Mouse (Mus musculus) heart, postnatal 10 days (tissue): ENCODE data around the gene Hira. TPM values are rescaled to one million over a fixed set of nuclear protein-coding genes. Genes with fewer than 3 reads are reported as not detected.
A peak's percentile ranks its signal among the peaks of the same experiment; 100 is the strongest.
"Not testable (repeated sequence)": the region's sequence is repeated elsewhere in the genome, so short reads cannot be mapped to it uniquely, and the experiment has no call there.

Source experiments
- DNase-seq, 2 experiments: peaks; one replicate each; pipeline ENCODE4 v3.0.0; 2021
- intact Hi-C: fragments of 180-260 bp; cut with DNase I; formaldehyde crosslinking; loops from one replicate; pipeline ENCODE4 v1.15.1; 2025
- total RNA-seq, 2 experiments: library from RNA; stranded (reverse); gene quantifications; 2 replicates each; pipeline ENCODE4 v1.2.3; 2021

Gene Hira
- 10 to 100 TPM; 34.3 to 35.7 TPM for total RNA-seq

DNA sequence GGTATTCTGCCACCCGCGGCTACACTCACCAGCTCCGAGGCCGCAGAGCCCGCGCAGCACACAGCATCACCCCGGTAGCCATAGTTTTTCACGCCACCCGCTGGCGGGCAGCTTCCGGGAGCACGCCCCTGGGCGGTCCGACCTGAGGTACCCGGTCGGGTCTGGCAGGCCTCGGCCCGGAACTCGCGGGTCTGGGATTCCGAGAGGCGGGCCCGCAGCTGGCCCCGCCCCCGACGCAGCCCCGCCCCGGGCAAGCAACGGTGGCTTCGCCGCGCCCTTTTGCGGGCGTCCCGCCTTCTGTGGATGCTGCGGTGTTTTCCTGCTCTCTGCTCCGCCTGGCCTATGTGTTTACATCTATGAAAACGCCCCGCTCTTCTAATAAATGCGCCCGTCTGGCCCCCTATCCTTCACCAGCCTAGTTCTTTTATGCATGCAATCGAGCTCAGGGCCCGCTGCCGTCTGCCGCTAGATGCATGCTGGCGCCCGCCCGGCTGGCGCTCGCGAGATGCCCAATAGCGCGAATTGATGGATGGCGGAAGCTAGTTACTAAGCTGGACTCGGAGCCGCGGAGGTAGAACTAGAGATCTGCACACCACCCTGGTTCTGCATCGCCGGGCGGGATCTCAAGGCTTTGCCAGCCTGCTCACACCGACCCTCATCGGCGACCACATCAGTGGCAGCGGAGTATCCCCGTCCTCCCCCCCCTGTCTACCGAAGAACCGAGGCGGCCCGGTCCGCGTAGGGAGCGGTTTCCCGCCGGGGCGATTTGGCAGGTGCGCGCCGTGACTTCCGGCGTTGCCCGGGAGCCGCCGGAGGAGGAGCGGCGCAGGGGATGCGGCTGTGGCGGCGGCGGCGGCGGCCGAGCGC, at the start of gene Hira, which contains the start of gene Mrpl40:
TSS of gene Hira (plus strand) at position 596 of the 867 bp plus-strand sequence.
TSS of gene Mrpl40 (minus strand) at position 421 of the 867 bp plus-strand sequence.
- intact Hi-C loops, result loop anchor here (2.0 kb wide), 1 partner anchor 64 kb away; no protein-coding TSS in a partner anchor

DNA sequence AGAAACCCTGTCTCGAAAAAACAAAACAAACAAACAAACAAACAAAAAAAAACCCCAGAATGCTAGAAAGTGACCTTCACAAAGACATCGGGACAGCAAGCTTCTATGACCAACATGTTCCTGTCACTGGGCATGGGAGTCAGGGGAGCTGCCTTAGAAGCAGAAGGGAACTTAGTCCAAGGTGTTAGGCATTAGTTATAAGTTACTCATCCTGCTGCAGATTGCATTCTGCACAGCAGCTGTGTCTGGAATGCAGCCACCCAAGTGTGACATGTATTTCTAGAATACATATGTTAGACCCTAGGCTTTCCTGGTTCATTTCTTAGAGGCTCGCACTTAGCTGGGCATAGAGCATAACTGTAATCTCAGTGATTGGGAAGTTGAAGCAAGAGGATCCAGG, 48.2 kb upstream of the Hira start:
- intact Hi-C loops, result no loop called here
- DNase-seq, result no peak

More for the DNA sequence above, at the start of gene Hira, which contains the start of gene Mrpl40:
- peak; percentile 96 for DNase-seq

DNA sequence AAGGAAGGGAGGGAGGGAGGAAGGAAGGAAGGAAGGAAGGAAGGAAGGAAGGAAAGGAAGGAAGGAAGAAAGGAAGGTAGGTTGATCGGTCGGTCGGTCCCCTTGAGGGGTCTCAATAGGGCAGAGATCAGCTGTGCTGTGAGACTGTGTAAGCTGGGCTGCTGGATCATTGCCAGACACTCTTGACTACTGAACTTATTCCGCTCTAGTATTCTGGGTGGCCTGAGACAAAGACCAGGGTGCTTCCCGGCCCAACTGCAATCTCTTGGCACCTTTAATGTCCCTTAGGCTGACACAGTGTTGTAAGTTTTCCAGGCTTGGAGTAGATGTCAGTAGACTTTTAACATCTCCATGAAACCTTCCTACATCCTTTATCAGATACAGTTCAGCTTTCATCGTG, 47.7 kb upstream of the Hira start:
- intact Hi-C loops, result no loop called here
- no peak for DNase-seq

DNA sequence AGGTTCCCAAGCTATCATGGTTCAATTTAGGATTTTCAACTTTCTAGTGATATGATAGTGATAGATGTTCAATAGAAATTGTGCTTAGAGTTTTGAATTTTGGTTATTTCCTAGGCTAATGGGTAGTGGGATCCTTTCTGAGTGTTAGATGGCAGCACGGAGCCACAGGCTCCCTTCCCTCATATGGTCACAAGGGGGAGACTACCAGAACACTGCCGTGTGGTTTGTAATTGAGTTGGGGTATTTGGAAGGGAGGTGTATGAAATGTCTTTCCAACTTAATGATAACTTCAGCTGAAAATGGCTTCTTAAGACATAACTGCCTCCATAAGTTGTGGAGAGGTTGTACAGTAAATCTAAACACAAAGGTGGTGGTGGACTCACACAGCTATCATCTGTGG, 43.4 kb upstream of the Hira start:
- intact Hi-C loops, result no loop called here
- DNase-seq, result no peak

DNA sequence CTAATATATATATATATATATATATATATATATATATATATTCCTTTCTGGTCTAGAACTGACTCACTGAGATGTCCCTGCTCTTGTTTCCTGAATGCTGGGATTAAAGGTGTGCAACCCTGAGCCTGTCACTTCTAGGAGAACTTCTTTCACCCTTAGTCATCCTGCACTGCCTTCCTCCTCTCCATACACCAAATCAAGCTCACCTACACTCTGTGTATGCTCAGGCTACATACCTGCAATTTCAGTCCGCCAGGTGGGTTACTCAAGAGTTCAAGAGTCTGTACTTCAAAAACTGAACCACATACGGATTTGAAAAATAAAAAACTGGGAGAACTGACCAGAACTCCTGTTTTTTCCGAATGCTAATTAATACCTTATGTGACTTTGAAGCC, 40.8 kb upstream of the Hira start:
- intact Hi-C loops, result no loop called here
- DNase-seq, result no peak

DNA sequence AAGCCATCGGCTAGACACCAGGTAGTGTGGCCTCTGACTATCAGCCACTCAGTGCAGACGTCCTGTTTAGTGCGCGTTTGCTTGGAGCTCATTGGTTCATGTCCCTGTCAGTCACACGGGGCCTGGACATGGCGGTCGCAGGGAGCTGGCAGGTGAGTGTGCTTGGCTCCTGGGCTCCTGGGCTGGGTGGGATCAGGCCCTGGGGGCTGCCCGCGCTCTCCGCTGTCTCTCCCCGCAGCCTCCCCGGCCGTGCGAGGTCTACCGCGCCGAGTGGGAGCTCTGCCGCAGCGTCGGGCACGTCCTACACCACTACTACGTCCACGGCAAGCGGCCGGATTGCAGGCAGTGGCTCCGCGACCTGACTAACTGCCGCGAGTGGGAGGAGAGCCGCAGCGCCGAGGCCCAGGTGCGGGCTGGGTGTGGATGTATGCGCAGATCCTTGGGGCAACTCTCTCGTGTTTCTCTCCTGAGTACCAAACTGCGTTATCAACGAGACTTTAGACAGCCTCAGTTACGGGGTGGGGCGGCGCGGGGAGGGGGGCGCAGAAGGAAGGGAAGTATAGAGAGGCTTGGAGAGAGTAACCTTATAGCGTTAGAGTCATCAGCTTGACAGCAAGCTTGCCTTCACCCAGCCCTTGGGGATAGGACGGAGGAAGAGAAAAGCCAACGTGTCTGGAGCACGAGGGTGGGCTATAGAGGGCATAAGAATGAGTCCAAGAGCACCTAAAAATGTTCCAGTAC, 40.2 kb upstream of the Hira start, which contains the start of the genes 2510002D24Rik and Gm28539:
TSS of gene 2510002D24Rik (plus strand) at position 111 of the 741 bp plus-strand sequence.
TSS of gene Gm28539 (plus strand) at position 117 of the 741 bp plus-strand sequence.
- DNase-seq, result peak; percentile 96
- intact Hi-C loops, result no loop called here

DNA sequence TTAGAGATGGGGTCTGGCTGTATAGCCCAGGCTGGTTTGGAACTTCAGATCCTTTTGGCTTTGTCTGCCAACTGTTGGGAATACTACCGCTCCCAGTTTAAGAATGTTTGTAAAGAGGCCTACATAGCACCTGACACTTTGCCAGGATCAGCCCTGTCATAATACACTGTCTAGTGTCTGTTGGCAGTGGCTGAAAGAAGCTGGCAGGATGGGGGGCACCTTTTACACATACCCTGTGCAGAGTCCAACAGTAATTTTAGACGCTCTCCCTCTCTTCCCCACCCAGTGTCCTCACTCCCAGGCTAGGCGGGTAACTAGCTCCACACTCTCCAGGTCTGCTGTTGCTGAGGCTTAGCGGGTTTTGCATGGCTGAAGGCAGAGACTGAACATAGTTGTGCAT, 38.5 kb upstream of the Hira start:
- intact Hi-C loops, result no loop called here
- peak; percentile 21 to 23 for DNase-seq

DNA sequence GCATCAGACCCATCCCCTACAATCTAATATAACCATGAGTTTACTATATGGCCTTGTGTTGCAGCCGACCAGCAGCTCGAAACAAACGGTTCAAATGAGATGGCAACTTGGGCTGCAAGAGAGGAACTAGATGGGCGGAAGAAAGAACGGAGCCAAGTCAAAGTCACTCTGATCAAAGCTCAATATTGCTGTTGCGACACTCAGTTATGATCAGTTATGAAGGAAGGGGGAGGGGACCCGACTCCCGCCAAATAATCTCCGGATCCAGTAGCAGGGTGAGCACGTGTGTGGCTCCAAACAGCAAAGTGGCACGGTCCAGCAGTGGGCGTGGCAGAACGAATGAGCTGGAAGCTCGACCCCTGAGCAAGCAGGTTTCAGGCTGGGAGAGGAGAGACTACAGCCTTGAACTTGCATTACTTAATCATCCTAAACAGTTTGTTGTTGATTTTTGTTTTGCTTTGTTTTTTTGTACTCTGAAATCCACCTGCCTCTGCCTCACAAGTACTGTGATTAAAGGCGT, 30.5 kb upstream of the Hira start:
- no peak for DNase-seq
- intact Hi-C loops, result no loop called here

DNA sequence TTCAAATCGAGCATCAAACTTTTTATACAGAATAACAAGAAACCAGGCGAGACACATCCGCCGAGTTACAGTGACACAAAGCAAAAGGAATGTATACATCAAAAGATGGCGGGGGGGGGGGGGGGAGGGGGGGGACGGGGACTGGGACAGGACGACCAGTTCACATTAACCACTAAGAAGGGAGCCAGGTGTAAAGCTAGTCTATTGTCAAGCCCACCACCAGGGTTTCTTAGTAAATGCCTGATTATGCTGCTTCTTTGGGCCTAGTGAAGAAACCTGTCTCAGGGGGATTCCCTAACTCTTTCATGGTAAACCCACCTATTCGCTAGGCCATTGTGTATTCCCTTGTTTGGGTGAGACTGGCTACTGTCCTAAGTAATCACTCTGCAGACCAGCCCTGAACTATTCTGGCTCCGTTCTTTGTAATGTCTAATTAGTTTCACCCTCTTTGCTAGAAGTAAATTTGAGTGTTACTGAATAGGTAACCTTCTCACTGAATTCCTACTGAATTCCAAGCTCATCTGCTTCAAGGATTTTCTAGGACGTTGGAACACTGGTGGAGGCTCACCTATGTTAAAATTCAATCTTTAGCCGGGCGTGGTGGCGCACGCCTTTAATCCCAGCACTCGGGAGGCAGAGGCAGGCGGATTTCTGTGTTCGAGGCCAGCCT, 27.2 kb upstream of the Hira start:
- intact Hi-C loops, DNase-seq: not testable (repeated sequence)

DNA sequence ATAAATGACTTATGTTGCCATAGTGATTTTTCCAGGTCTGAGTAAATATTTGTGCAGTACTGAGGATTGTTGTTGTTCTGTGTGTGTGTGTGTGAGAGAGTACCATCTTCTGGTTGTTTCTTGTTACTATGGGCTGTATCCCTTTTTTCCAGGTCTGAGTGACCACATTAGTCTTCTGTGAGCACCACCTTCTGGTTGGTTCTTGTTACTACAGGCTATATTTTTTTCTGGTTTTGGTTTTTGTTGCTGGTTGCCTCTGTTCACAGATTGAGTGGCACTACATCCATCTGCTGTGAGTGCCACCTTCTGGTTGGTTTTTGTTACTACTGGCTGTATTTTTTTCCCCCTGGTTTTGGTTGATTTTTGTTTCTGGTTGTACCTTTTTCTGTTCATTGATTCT, 18.3 kb upstream of the Hira start:
- peak; percentile 42 to 75 for DNase-seq

DNA sequence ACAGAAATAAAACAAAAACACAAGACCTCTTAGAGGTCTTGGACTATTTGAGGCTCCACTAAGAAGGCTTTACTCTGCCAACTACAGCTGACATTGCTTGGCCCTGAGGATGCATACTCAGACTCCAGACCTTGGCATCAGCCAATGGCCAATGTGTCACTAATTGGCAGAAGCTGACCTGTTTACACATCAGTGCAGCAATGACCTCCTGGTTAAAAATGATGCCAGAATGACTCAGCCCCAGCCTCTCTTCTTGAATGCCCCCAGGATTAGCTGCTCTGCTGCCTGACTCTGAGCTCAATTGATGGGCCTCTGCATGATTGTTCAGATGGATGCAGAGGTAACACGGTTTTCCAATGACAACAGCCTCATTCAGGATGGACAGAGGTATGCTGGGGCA, 16.7 kb upstream of the Hira start:
- DNase-seq, result peak; percentile 77 to 78
- intact Hi-C loops, result no loop called here

More for the DNA sequence above, 18.3 kb upstream of the Hira start:
- intact Hi-C loops, result loop anchor here (5.0 kb wide), 2 partner anchors 161 to 231 kb away; partner anchors contain the start of genes Gm49601 and Sept5

DNA sequence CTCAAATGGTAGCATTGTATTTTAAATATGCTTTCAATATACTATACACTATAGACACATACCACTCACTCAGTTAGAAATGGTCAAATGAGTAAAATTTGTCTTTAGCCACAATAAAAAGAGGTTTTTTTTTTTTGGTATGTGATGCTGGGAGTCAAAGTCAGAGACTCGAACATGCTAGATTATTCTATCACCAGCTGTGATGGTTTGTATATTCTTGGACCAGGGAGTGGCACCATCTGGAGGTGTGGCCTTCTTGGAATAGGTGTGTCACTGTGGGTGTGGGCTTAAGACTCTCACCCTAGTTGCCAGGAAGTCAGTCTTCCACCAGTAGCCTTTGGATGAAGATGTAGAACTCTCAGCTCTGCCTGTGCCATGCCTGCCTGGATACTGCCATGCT, 6.3 kb upstream of the Hira start:
- DNase-seq, intact Hi-C loops: not testable (repeated sequence)

DNA sequence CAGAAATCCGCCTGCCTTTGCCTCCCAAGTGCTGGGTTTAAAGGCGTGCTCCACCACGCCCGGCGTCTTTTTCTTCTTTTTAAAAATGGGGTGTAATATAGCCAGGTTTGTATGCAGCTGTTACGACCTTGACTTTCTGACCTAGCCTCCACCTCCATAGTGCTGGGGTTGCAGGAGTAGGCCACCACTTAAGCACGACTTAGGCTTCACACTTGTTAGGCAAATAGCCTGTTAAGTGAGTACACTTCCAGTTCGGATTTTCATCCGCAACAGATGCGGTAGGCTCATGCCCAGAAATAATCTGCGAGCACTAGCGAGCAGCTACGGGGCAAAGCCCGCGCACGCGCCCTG, 771 bp upstream of the Hira start:
- no peak for DNase-seq
- intact Hi-C loops, result loop anchor here (2.0 kb wide), 1 partner anchor 63 kb away; no protein-coding TSS in a partner anchor

DNA sequence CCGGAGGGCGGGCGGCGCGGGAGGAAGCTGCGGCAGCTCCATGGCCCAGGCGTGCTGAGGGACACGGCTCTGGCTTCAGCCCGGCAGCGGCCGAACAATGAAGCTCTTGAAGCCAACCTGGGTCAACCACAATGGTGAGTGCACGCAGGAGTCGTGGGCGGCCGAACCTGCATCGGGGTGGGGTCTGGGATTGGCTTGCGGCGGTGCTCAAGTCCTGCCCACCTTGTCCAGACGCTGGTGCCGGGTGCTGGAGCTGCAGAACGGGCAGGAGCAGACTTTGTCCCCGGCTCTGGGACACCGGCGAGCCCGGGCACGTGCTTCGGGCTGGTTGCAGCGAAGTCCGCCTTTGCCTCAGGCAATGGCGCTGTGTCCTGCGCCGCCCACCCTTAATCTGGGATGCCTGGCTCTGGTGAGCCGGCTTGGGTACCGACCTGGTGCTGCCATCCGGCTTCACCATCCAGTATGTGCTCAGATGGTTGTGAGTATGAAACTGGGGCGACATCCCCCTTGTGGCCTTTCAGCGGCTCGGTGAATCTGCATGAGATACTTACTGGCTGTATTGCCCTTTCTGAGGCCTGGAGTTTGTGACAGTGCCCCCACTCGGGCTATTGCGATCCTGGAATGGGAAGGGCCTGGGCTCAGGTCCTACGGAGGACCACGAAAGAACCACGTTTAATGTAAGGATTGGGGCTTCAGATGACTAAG, 701 bp downstream of the Hira start:
- intact Hi-C loops, result loop anchor here (2.0 kb wide), 1 partner anchor 65 kb away; no protein-coding TSS in a partner anchor
- peak; percentile 58 to 69 for DNase-seq

DNA sequence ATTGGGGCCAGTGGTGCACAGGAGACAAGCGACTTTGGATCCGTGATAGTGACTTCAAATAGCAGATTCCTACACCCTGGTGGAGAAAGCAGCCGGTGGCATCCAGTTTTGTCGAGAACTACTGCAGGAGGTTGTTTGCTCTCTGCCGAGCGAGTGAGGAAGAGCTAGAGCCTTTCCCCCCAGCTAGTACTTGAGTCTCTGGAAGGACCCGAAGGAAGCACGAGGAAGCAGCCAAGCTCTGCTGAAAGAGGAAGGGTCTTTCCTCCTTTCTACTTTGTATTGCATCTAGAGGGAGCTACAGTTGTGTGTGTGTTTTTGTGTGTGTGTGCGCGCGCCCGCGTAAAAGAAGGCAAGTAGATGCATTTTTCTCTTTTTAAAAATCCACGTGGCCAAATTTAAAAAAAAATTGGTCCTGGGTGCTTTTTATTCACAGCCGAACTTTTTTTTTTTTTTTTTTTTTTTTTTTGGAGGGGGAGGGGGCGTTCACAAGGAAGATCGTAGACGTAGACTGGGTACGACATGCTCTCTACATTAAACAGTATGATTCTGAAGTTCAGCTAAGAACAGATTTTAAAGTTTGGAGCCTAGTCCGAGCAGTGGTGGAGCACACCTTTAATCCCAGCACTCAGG, 1.4 kb downstream of the Hira start:
- no peak for DNase-seq
- intact Hi-C loops, result no loop called here

DNA sequence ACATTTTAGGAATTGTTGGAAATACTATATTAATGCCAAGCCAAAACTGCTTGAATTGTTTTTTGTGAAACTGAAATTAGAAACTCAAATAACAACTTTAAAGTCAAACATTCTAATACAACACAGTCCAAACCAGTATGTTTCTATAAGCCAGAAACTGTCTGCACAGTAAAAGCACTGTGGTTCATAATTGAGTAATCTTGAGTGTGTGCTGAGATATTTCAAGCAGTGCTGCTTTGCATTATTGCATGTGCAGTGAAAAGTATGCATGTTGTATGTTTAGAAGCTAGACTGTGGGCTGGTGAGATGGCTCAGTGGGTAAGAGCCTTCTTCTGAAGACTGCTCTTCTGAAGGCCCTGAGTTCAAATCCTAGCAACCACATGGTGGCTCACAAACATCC, 7.2 kb downstream of the Hira start:
- DNase-seq, result no peak
- intact Hi-C loops, result no loop called here

DNA sequence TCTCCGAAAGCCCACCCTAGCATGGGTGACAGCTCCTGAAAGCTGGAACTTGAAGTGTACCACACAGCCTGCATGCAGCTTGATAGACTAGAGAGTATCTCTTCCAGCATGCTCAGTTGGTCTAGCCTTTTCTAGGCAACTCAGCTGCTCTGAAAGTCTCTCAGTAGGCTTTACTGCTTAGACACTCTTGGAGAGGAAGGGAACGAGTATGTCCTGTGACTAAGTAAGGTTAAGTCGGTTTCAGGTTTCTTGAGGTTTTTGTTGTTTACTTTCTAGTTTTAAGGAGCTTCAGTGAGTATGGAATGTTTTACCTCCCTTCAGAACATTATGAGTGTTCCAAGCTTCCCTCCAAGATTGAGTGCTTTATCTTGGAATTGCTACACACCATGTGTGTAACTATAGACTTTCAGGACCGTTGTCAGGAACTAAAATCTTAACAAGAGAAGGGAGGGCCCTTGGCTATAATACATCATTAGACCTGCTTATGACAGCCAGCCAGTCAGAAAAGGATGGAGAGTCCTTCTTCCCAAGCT, 17.1 kb downstream of the Hira start:
- intact Hi-C loops, result no loop called here
- DNase-seq, result no peak

DNA sequence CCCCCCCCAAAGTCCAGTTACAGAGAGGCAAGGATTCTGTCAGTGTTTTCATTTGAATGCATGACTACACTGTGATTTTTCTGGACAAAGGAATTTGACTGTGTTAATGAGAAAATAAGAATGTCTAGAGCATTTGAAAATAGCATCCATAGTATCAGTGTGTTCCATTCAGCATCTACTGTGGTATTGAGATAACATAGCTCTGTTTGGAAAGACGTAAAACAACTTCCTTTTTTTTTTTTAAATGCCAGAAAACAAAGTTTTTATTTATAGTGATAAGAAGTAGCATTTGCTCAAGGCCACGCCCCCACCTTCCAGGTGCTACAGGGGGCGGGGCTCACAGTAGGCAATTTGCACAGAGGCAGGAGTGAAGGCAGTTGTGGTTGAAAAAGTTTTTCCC, 18.4 kb downstream of the Hira start:
- intact Hi-C loops, result no loop called here
- no peak for DNase-seq

DNA sequence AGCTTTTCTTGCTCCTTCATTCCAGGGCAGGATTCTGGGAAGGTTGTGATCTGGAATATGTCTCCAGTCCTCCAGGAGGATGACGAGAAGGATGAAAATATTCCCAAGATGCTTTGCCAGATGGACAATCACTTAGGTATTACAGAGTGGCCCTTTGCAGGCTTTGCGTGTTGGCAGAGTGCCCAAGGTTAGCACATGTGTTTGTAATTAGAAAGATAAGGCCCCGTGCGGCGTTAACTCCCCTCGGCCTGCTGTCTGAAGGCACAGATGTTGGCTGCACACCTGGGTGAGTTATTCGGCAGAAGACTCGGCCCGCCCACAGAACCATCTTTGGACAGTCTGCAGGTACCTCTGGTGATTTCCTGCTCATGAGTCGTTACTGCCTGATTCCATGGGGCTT, 19.6 kb downstream of the Hira start:
- peak; percentile 50 to 59 for DNase-seq
- intact Hi-C loops, result no loop called here
